Mouse (Mus musculus): ENCODE measurements around the gene Ctse. TPM values are rescaled to one million over a fixed set of nuclear protein-coding genes. Genes with fewer than 3 reads are reported as not detected.
A peak's percentile ranks its signal among the peaks of the same experiment; 100 is the strongest.

Gene Ctse
- polyA plus RNA-seq, 1 experiment from 2014 or later = not detected

DNA sequence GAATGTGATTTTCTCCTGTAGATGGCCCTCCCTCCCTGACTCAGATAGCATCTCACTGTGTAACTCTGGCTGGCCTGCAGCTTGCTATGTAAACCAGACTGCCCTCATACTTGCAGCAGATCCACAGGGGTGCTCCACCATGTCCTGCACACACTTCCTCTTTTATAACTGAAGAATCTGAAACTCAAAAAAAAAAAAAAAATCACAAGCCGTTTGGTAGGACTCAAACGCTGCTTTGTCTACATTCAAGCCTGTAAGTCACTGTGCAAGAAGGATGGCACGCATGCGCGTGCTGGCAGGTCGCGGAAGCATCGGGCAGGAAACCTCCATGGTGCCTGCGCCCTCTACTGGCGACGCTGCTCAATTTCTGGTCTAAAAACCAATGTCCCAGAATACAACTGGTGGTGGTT is 19.8 kb downstream of the Ctse start:
- Histone ChIP-seq H3K36me3 (no peaks in the 10 kb centered on the region), H3K4me2 (peak overlapping the region; percentile 51), H3K9me3 (replicated peaks) (no peaks in the 10 kb centered on the region), H3K4me3 (replicated peaks) (peak overlapping the region; percentile 26), H3K4me1 (peaks cover 6% of the 10 kb centered on the region; the same call in 1 of the 2 replicates), H3K27me3 (replicated peaks) (no peaks in the 10 kb centered on the region), H3K9ac (replicated peaks) (peak overlapping the region; percentile 36), H3K27ac (replicated peaks) (peak overlapping the region; percentile 82)
- peak; percentile 92 for ATAC-seq (ENCODE audit: low FRiP score)
- under 1% methylated on average over 11 of the region's 11 CpGs for WGBS

DNA sequence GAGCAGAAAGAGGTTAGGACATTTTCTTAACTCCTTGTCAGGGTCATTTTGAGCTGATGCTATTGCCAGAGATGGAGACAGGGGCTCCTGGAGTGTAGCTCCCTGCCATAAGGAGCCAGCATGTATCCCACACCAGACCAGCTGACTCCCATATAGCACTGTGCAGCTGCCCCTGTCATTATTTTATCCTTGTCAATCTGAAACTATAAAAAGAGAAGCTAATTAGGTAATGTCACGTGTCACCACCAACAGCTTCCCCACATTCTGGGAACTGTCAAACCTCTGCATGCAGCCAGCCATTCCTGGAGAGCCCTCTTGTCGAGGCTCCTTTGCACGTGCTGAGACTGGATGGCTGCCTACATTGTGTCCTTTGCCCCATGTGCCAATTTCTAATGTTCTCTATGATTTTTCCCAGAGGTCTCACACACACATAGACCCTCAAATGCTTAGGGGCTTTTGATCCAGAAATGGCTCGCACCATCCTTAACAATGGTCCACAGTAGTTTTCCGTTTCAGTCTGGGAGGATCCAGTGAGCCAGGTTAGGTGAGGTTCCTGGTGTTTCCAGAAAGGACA is 21.5 kb downstream of the Ctse start:
- WGBS = 79% methylated on average over 5 of the region's 5 CpGs
- H3K4me3 ChIP-seq (replicated peaks) = no peak overlapping the region
- no peak for ATAC-seq (ENCODE audit: low FRiP score)
- H3K36me3 ChIP-seq = no peaks in the 10 kb centered on the region
- H3K27me3 ChIP-seq (replicated peaks) = no peaks in the 10 kb centered on the region
- H3K9ac ChIP-seq (replicated peaks) = no peak overlapping the region
- no peak overlapping the region for H3K4me2 ChIP-seq
- peaks cover 6% of the 10 kb centered on the region; the same call in 1 of the 2 replicates for H3K4me1 ChIP-seq
- no peak overlapping the region for H3K27ac ChIP-seq (replicated peaks)
- no peaks in the 10 kb centered on the region for H3K9me3 ChIP-seq (replicated peaks)

DNA sequence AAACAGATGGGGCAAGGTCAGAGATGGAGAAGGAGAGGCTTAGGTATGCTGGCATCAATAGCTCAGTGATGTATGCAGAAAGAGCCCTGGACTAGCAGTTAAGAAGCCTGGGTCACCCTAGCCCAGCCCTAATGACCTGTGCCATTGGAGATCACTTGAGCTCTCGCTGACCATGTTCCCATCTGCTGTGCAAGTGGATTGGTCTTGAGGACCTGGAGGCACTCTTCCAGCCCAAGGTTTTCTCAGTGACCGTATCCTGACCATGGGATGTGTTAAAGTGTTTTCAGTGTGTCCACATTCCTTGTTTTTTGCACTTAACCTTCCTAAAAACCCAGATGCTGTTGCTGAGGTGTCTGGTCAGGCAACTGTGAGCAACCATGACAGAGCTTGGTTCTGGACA is 22.2 kb downstream of the Ctse start:
- ATAC-seq (ENCODE audit: low FRiP score) = no peak
- Histone ChIP-seq H3K4me2 (no peak overlapping the region), H3K27me3 (replicated peaks) (no peaks in the 10 kb centered on the region), H3K9ac (replicated peaks) (no peak overlapping the region), H3K4me1 (peaks cover 6% of the 10 kb centered on the region; the same call in 1 of the 2 replicates), H3K4me3 (replicated peaks) (no peak overlapping the region), H3K9me3 (replicated peaks) (no peaks in the 10 kb centered on the region), H3K27ac (replicated peaks) (no peak overlapping the region), H3K36me3 (no peaks in the 10 kb centered on the region)
- WGBS = 86% methylated on average over 2 of the region's 2 CpGs

DNA sequence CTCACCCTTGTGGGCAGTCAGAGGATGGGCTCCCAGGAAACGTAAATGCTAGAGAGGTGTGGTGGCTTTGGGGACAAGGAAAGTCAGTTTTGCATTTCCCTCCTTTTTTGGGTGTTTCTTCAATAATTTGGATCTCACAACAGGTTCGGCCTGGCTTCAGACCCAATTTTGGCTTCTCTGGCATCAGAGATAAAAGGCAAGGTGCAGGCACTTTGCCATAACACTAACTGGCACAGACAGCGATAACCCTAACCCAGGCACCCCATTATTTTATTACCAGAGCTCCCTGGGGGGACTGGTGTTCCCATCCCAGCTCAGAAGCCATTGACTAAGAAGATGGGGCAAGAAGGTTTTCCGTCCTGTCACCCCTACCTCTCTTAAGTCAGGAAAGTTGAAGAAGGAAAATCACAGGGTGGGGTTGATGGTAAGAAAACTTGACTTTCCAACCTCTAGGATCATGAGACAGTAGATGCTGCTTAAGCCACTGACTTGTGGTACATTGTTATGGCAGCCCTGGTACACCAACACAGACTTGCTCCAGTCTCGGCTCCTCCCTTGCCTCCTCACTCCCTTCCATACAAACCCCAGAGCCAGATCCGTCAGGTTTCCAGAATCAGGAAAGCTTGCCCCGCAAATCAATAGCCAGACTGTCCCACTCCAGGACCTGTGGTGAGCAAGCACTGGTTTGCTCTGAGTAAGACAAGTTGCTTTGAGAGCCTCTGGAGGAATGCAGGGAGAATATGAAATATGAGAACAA is 22.8 kb downstream of the Ctse start:
- peaks cover 6% of the 10 kb centered on the region; the same call in 1 of the 2 replicates for H3K4me1 ChIP-seq
- H3K9ac ChIP-seq (replicated peaks) = no peak overlapping the region
- ATAC-seq (ENCODE audit: low FRiP score) = no peak
- WGBS = 79% methylated on average over 7 of the region's 7 CpGs
- H3K4me2 ChIP-seq = no peak overlapping the region
- no peaks in the 10 kb centered on the region for H3K36me3 ChIP-seq
- no peak overlapping the region for H3K27ac ChIP-seq (replicated peaks)
- no peak overlapping the region for H3K4me3 ChIP-seq (replicated peaks)
- no peaks in the 10 kb centered on the region for H3K27me3 ChIP-seq (replicated peaks)
- no peaks in the 10 kb centered on the region for H3K9me3 ChIP-seq (replicated peaks)

DNA sequence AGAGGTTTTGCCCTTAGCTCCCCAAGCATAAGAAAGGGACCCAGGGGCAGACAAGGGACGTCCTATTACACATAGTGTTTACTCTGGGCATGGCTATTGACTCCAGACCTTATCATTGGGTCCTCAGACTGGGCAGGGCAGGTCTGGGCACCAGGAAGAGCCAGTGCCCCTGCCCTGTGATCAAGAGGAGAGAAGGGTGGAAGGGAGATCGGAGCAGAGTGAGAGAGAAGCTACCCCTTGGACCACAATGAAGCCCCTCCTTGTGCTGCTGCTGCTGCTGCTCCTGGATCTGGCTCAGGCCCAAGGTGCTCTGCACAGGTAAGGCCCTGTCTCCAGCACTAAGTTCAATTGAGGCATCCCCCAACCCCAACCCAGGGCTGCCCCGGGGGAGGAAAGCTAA is 23.6 kb downstream of the Ctse start:
- Histone ChIP-seq H3K4me3 (replicated peaks) (no peak overlapping the region), H3K36me3 (no peaks in the 10 kb centered on the region), H3K9ac (replicated peaks) (no peak overlapping the region), H3K27me3 (replicated peaks) (no peaks in the 10 kb centered on the region), H3K4me1 (peaks cover 6% of the 10 kb centered on the region; the same call in 1 of the 2 replicates), H3K27ac (replicated peaks) (no peak overlapping the region), H3K4me2 (no peak overlapping the region), H3K9me3 (replicated peaks) (no peaks in the 10 kb centered on the region)
- 64% methylated on average over 3 of the region's 3 CpGs for WGBS
- no peak for ATAC-seq (ENCODE audit: low FRiP score)

- Histone ChIP-seq H3K4me1 (no peaks in the 10 kb centered on the region), H3K4me3 (replicated peaks) (no peak overlapping the region), H3K4me2 (no peak overlapping the region), H3K9ac (replicated peaks) (no peak overlapping the region), H3K27ac (replicated peaks) (no peak overlapping the region), H3K36me3 (no peaks in the 10 kb centered on the region), H3K27me3 (replicated peaks) (no peaks in the 10 kb centered on the region), H3K9me3 (replicated peaks) (no peaks in the 10 kb centered on the region)
- WGBS = 85% methylated on average over 9 of the region's 9 CpGs
- ATAC-seq (ENCODE audit: low FRiP score) = no peak
Measured at GRCm38 (mm10) chr1:131663286-131663995, 25.3 kb downstream of the Ctse start.

DNA sequence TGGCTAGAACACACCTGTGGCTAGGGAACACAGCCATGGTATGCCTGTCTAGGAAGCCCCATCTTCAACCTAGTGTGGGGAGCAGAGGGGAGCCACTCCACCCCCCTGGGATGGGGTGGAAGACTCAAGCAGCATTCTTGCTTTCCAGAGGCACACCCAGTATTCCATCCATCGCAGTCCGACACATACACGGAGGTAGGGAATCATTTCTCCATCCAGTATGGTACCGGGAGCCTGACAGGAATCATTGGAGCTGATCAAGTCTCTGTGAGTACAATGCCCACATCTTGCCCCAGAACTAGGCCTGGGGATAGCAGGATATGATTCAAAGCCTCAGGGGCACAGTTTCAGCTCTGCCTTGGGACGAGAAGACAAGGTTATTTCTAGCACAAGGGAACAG is 26.0 kb downstream of the Ctse start:
- Histone ChIP-seq H3K27ac (replicated peaks) (no peak overlapping the region), H3K9me3 (replicated peaks) (no peaks in the 10 kb centered on the region), H3K9ac (replicated peaks) (no peak overlapping the region), H3K4me3 (replicated peaks) (no peak overlapping the region), H3K36me3 (no peaks in the 10 kb centered on the region), H3K4me1 (no peaks in the 10 kb centered on the region), H3K4me2 (no peak overlapping the region), H3K27me3 (replicated peaks) (no peaks in the 10 kb centered on the region)
- WGBS = 89% methylated on average over 5 of the region's 5 CpGs
- no peak for ATAC-seq (ENCODE audit: low FRiP score)

GRCm38 (mm10) chr1:131665886-131666285 is 27.8 kb downstream of the Ctse start:
- 69% methylated on average over 1 of the region's 1 CpGs for WGBS
- no peak for ATAC-seq (ENCODE audit: low FRiP score)
- no peaks in the 10 kb centered on the region for H3K4me1 ChIP-seq

DNA sequence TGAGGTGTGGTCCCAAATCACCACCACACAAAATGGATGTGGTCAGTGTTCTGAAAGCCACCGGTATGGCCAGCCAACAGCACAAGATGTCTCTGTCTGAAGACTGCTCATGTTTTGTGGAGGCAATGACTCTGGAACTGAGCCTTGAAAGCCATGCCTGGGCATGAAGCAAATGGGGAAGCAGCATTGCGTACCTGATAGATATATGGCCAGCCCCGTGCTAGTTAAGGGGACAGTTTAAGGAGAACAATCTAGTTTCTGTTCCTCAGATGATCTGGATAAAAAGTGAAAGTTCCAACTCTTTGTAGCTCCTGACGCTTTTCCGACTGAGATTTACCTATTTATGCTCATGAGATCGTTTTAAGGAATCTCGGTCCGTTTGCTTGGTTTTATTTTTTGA is 33.0 kb downstream of the Ctse start:
- no peaks in the 10 kb centered on the region for H3K36me3 ChIP-seq
- no peak overlapping the region for H3K27ac ChIP-seq (replicated peaks)
- no peak overlapping the region for H3K4me3 ChIP-seq (replicated peaks)
- no peaks in the 10 kb centered on the region for H3K27me3 ChIP-seq (replicated peaks)
- 93% methylated on average over 8 of the region's 8 CpGs for WGBS
- H3K4me2 ChIP-seq = no peak overlapping the region
- no peaks in the 10 kb centered on the region for H3K4me1 ChIP-seq
- no peak for ATAC-seq (ENCODE audit: low FRiP score)
- H3K9me3 ChIP-seq (replicated peaks) = no peaks in the 10 kb centered on the region
- no peak overlapping the region for H3K9ac ChIP-seq (replicated peaks)

More at GRCm38 (mm10) chr1:131665886-131666285, 27.8 kb downstream of the Ctse start:
- H3K4me3 ChIP-seq (replicated peaks) = no peak overlapping the region
- H3K27me3 ChIP-seq (replicated peaks) = no peaks in the 10 kb centered on the region
- H3K9me3 ChIP-seq (replicated peaks) = no peaks in the 10 kb centered on the region
- H3K36me3 ChIP-seq = no peaks in the 10 kb centered on the region
- no peak overlapping the region for H3K4me2 ChIP-seq
- H3K9ac ChIP-seq (replicated peaks) = no peak overlapping the region
- no peak overlapping the region for H3K27ac ChIP-seq (replicated peaks)

- H3K4me3 ChIP-seq (replicated peaks) = no peak overlapping the region
- no peaks in the 10 kb centered on the region for H3K9me3 ChIP-seq (replicated peaks)
- no peaks in the 10 kb centered on the region for H3K36me3 ChIP-seq
- H3K4me1 ChIP-seq = no peaks in the 10 kb centered on the region
- WGBS = 84% methylated on average over 7 of the region's 7 CpGs
- no peaks in the 10 kb centered on the region for H3K27me3 ChIP-seq (replicated peaks)
- no peak overlapping the region for H3K27ac ChIP-seq (replicated peaks)
- ATAC-seq (ENCODE audit: low FRiP score) = no peak
- H3K4me2 ChIP-seq = no peak overlapping the region
- H3K9ac ChIP-seq (replicated peaks) = no peak overlapping the region
Measured at GRCm38 (mm10) chr1:131672361-131672760, 34.3 kb downstream of the Ctse start.

DNA sequence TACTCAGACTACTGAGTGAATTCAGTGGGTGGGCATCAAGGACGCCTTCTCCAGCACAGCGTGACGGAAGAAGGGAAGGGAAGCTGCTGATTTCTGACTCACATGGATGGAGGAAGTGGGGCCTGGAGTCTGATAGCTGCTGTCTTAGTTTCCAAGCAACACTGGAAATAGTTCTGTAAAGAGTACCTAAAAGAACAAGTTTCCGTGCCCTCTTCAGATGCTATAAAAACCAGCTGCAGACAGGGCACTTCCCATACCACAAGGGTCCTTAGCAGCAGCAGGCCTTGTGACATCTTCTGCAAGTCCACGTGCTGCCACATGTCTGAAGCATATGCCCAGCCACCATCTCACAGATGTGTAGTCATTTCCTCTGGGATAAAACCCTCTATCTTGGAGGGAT is 41.5 kb downstream of the Ctse start:
- ATAC-seq (ENCODE audit: low FRiP score) = no peak
- WGBS = 92% methylated on average over 5 of the region's 5 CpGs

GRCm38 (mm10) chr1:131687739-131688138 is 49.6 kb downstream of the Ctse start:
- no peak overlapping the region for H3K4me2 ChIP-seq
- WGBS = 100% methylated on average over 2 of the region's 2 CpGs
- no peaks in the 10 kb centered on the region for H3K4me1 ChIP-seq
- H3K27ac ChIP-seq (replicated peaks) = no peak overlapping the region
- H3K4me3 ChIP-seq (replicated peaks) = no peak overlapping the region
- H3K9me3 ChIP-seq (replicated peaks) = no peaks in the 10 kb centered on the region
- no peak for ATAC-seq (ENCODE audit: low FRiP score)
- no peak overlapping the region for H3K9ac ChIP-seq (replicated peaks)
- no peaks in the 10 kb centered on the region for H3K27me3 ChIP-seq (replicated peaks)
- no peaks in the 10 kb centered on the region for H3K36me3 ChIP-seq

More for the DNA sequence above, 41.5 kb downstream of the Ctse start:
- H3K4me1 ChIP-seq = no peaks in the 10 kb centered on the region
- no peak overlapping the region for H3K4me3 ChIP-seq (replicated peaks)
- H3K9ac ChIP-seq (replicated peaks) = no peak overlapping the region
- no peak overlapping the region for H3K4me2 ChIP-seq
- no peaks in the 10 kb centered on the region for H3K9me3 ChIP-seq (replicated peaks)
- no peak overlapping the region for H3K27ac ChIP-seq (replicated peaks)
- H3K27me3 ChIP-seq (replicated peaks) = no peaks in the 10 kb centered on the region
- H3K36me3 ChIP-seq = no peaks in the 10 kb centered on the region
